Mouse (Mus musculus): ENCODE data around the gene Nacc1.
A peak's percentile ranks its signal among the peaks of the same experiment; 100 is the strongest.
"Not testable (repeated sequence)": the region's sequence is repeated elsewhere in the genome, so short reads cannot be mapped to it uniquely, and the experiment has no call there.

The Nacc1 gene

GRCm38 (mm10) chr8:84698288-84698687, 10.6 kb upstream of the Nacc1 start:
- DNase-seq: no peak

DNA sequence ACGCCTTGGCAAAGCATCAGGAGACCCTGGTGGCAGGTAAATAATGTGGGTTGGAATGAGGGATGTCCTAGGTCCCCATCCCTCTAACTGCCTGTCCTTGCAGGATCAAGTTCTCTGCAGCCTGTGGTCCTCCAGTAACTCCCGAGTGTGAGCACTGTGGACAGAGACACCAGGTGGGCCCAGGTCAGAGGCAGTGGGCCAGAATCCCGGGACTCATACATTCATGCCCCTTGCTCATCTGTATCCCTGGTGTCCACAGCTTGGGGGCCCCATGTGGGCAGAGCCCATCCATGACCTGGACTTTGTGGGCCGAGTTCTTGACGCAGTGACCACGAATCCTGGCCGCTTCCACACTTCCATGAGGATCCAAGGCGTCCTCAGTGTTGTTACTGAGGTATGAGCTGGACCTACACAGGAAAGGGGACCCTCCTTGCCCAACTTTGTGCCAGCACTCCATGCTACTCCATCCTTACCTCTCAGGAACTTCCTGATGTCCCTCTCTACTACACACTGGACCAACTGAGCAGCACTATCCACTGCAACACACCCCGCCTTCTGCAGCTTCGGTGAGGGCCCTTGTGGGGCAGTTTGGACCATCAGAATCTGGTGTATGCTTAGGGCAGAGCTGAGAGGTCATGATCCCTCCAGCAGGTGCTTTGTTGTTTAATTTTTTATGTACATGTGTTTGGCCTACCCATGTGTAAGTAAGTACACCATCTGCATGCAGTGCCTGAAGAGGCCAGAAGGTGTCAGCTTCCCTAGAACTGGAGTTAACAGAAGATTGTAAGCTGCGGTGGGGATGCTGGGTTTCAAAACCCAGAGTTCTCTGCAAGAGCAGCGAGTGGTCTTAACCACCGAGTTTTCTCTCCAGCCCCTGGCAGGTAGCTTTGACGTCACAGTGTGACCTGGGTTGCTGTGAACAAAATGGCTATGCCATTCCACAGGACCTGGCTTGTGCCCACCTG, 9.8 kb upstream of the Nacc1 start:
- peak; percentile 63 for DNase-seq

GRCm38 (mm10) chr8:84695140-84695539, 7.5 kb upstream of the Nacc1 start:
- no peak for DNase-seq

DNA sequence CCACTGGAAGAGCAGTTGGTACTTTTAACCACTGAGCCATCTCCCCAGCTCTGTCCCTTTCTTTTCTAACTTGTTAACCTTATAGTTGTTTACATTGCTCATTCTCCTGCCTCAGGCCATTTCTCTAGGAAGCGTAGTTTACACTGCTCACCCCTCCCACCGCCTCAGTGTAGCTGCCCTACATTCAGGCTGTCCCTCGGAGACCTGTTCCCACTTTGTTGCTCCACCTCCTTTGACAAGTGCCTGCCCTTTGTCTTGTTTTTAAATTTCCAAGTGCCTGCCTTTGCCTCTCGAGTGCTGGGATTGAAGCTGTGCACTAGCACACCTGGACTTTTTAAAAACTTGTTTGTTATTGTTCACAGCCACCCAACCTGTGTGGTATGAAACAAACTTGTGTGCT, 5.7 kb upstream of the Nacc1 start:
- no peak for DNase-seq

GRCm38 (mm10) chr8:84689091-84689915, 1.6 kb upstream of the Nacc1 start:
- peak; percentile 89 for DNase-seq

GRCm38 (mm10) chr8:84687003-84687704, 508 bp downstream of the Nacc1 start:
- DNase-seq: no peak

- peak; percentile 37 for DNase-seq
Observed at GRCm38 (mm10) chr8:84686191-84687002, 1.3 kb downstream of the Nacc1 start, which contains the start of gene Trmt1. Gene Trmt1 (plus strand): TSS chr8:84686307.

DNA sequence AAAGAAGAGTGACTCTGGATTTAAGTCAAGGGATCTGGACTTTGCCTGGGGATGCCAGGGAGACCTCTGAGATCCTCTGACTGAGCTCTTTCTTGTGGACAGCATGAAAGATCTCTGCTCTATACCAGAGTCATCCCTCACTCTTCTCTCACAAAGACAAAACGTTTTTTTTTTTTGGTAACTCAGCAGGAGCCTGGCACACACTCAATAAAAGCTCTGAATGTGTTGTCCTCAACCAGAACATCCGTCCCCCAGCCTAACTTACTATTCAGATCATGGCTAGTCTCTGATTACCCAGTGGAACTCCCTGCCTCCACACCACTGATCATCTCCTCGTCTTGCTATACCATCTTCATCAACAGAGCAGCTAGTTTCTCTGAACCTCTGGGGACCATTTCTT, 3.1 kb downstream of the Nacc1 start:
- DNase-seq: no peak

GRCm38 (mm10) chr8:84682257-84682656, 5.4 kb downstream of the Nacc1 start:
- no peak for DNase-seq

GRCm38 (mm10) chr8:84681476-84681875, 6.2 kb downstream of the Nacc1 start:
- DNase-seq: no peak

DNA sequence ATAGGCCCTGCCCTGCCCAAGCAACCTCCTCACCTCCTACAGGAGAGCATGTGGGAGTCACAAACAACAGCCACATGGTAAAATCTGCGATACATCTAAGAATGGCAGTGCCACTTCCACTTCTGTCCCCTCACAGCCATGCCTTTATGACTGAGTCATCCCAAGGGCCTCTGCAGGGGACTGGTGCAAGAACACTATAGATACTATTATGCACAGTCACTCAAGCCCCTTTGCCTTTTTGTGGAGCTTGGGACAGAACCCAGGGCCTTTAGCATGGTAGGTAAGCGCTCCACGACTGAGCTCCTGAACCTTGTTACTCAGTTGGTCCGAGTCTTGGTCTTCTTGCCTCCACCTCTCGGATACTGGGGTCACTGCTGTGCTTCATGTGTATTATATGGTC, 10.4 kb downstream of the Nacc1 start:
- DNase-seq: no peak

DNA sequence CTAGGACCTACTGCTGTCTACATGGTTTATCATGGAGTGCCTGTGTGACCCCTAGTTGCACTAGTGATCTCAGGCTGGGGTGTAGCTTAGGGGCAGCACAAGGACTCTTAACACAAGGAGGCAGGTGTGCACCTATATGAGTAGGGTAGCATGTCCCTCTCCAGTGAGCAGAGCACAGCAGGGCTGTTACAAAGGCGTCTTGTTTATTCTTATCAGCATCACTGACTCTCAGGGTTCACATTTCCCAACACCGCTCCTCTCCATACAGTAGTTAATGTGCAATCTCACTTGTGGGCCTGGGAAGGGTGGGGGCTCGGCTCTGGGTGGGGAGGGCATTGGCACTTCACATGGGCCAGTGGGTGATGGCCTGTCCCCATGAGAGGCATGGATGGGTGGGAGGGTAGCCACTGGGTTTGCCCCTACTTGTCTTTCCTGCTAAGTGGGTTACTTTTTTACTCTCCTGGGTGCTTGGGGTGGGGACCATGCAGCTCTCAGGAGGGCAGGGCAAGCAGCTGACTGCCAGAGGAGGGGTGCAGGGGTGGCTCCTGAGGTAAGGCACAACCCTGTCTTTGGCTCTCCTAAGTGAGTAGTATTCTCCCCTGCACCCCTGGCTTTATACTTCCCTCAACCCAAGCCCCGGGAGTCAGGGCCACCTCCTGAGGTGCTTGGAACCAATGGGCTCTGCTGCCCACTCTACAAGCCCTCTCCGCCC, 17.2 kb downstream of the Nacc1 start:
- not testable (repeated sequence) for DNase-seq

DNA sequence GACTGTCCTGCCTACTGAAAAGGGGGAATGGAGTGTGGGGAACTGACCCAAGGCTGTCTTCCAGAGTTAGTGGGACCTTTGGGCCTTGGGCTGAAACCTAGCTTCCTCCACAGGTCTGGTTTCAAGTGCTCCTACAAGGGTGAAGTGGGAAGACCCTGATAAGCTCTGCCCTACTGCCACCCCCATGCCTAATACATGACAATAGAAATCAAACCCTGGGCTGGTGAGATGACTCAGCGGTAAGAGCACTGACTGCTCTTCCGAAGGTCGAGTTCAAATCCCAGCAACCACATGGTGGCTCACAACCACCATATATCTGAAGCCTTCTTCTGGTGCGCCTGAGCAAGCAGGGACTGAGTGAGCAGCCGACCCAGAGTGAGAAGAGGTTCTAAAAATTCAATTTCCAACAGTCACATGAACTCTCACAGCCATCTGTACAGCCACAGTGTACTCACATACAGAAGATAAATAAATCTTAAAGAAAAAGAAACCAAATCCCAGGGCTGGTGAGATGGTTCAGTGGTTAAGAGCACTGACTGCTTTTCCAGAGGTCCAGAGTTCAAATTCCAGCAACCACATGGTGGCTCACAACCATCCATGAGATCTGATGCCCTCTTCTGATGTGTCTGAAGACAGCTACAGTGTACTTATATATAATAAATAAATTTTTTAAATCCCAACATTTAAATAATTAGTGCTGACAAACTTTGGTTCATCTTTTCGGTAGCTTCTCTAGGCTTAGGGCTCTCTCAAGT, 18.8 kb downstream of the Nacc1 start:
- DNase-seq: no peak

- no peak for DNase-seq
Observed at GRCm38 (mm10) chr8:84668081-84668480, 19.6 kb downstream of the Nacc1 start.

GRCm38 (mm10) chr8:84665385-84665893, 22.2 kb downstream of the Nacc1 start:
- no peak for DNase-seq

GRCm38 (mm10) chr8:84664566-84665384, 22.9 kb downstream of the Nacc1 start:
- DNase-seq: peak; percentile 81

DNA sequence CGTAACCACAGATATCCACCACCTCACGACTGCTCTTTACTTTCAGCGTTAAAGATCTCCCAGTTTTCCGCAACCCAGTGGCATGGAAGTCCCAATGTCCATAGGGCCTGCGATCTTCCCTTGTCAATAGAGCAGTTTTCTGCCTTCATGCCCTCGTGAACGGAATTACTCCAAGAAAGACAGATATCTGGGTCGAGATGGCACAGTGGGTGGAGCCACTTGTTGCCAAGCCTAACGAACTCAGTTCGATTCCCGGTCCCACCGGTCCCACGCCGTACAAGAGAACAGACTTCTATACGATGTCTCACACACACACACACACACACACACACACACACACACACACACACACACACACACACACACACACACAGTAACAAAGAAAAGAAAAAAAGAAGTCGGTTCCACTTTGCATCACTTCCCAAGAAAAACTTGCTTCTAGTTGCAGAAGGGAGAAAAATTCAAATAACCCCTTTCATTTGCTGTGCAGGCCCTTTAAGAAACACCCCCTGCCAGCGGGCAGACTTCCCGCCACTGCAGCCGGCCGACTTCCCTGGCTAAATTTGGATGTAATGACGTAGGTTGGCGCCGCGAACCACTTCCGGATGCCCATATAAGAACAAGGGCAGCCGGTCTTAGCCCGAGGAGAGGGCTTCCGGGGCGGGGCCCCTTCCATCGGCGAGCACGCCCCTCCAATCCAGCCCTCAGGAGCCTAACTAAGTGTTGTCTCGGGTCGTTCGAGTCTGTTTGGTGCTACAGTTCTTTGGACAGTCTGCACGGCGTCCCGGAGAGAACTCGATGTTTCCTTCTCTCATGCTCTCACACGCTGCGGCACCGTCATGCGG, 24.0 kb downstream of the Nacc1 start:
- peak; percentile 98 for DNase-seq

GRCm38 (mm10) chr8:84662581-84663065, 25.0 kb downstream of the Nacc1 start, which contains the start of gene Ier2:
Gene Ier2 (minus strand): TSS chr8:84662852.
- peak; percentile 97 for DNase-seq

All from lung, postnatal 14 days (tissue).